Mouse (Mus musculus): ENCODE results near the gene Tmem269. TPM values are rescaled to one million over a fixed set of nuclear protein-coding genes. Genes with fewer than 3 reads are reported as not detected.

The Tmem269 gene
- polyA plus RNA-seq, 3 experiments from 2014 or later, result not detected

DNA sequence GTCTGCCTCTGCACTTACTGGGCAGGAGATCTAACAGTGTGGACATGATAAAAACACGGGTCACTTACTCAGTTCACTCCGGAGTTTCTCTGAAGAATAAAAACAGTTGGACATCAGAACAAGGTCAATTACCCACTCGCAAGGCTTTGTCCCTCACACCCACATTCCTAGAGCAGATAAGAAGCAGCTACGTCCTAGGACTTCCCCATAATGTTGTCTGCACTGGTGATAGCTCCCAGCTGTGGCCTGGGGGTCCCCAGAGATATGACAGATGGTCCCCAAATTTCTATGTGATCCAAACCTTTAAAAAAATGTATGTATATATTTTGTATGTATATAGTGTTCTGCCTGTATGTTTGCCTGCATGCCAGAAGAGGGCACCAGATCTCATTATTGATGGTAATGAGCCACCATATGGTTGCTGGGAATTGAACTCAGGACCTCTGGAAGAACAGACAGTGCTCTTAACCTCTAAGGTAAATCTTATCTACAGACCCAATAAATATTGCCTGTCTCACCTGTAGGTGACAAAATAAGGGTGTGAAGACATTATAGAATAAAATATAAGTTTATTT is 37.8 kb downstream of the Tmem269 start:
- no peak for ATAC-seq

DNA sequence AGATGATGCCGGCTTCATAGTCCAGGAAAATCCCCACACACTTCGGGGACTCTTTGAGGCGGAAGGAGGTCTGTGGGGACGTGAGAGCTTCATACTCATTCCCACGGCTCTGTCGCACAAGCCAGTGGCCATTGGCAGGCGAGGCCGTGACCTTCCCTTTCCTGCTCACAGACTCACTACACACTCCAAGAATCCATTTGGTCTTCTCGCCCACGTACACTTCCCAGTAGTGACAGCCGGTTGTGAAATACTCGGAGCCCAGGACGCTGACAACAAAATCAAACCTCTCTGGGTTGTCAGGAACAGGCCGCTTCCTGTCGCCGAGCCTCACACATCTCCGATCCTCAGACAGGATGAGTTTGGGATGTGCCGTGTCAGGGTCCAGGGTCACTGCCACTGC is 39.7 kb downstream of the Tmem269 start:
- no peak for ATAC-seq

DNA sequence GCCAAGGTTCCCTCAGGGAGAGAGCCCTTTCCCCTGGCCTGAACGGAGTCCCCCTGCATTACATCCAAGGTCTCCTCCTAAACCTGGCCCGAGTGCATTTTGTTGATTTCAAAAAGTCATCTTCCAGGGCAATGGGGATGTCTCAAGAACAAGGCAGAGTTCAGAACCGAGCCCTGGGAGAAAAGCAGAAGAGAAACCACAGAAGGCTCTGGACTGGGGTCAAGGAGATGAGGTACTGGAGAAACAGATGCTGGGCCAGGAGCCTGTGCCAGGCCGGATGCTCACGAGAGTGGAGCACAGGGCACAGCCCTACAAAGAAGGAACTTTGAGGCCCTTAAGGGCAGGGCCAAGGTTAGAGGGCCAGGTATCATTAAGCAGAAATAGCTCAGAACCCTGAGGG is 40.3 kb downstream of the Tmem269 start:
- ATAC-seq, result no peak

DNA sequence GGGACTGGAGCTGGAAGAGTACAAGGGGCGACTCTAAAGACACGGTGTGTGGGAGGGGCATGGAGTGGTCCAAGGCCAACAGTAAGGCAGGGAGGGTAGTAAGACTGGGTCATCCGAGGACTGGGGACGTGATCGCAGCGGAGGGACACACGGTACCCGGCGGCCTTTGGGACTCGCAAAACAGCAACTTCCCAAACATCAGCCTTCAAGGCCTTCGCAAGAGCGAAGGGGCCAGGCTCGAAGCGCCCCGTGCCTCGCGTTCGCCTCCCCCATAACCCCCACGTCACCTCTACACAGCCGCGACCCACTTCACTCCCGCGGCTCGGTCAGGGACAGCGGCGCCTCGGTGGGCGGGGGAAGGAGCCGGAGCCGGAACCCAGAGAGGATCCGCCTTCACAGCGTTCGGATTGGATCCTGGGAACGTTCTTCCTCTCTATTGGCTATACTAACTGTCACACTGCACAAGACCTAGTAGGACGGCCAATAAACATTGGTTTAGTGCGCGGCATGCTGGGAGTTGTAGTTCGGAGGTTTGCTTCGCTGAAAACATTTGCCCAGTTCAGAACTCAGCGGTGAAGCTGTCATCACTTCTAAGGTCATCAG is 44.1 kb downstream of the Tmem269 start, which contains the start of gene Zfp691:
Zfp691 (minus strand) TSS at position 345 of the 603 bp plus-strand sequence.
- ATAC-seq, result peak; percentile 100

DNA sequence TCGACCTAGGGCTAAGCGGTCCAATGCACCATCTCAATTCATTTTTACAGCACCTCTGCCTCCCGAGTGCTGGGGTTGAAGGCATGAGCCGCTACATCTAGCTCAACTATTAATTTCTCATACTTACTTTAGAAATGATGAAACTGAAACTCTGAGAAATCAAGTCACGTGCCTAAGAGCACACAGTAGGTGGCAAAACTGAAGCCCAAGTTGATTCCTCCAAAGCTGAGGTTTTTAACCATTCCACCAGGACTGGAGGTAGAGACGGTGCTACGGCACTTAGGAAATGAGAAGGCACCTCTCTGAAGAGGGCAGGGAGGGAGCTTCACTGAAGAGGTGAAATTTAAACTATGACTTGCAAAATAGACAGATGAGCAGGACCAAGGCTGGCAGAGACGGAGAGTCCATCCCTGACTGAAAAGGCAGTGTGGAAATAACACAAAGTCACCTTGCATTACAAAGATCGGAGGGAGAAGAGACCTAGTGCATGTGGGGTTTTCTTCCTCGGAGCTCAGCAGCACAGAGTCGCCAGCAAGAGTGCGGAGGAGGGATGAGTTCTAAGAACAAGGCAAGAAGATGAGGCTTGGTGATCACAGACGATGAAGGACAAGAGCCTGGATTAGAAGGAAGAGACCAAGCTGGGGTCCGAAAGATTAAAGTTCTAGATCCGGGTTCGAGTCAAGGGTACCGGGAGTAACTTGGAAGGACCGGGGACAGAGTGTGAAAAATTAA is 44.9 kb downstream of the Tmem269 start:
- no peak for ATAC-seq

DNA sequence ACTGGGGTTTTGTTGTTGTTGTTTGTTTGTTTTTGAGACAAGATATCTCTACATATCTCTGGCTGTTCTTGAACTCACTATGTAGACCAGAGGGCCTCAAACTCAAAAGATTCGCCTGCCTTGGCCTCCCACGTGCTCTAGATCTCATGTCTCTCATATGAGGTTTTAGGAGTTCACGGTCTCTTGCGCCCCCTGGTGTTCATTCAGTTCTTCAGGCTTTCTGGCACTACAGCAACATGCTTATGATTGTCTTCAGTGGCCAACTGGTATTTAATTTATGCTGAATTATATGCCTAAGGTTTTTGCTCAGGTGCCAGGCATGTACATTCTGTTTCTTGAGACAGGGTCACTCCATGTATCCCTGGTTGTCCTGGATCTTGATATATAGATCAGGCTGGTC is 50.4 kb downstream of the Tmem269 start:
- ATAC-seq, result peak; percentile 91

DNA sequence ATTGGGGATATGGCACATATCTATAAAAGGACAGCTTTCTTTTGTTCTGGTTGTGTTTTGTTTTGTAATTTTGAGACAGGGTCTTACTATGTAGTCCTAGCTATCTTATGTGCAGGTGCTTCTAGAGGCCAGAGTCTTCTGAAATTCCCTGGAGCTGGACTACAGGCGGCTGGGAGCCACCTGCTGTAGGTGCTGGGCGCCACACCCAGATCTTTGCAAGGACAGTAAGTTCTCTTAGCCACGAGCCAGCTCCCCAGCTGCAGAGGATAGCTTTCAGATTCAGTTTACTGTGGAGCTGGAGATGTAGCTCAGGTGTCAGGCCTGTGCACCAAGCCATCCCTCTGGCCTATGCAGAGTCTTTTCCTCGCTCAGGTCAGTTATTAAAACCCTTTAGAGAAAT is 50.9 kb downstream of the Tmem269 start:
- ATAC-seq, result no peak

DNA sequence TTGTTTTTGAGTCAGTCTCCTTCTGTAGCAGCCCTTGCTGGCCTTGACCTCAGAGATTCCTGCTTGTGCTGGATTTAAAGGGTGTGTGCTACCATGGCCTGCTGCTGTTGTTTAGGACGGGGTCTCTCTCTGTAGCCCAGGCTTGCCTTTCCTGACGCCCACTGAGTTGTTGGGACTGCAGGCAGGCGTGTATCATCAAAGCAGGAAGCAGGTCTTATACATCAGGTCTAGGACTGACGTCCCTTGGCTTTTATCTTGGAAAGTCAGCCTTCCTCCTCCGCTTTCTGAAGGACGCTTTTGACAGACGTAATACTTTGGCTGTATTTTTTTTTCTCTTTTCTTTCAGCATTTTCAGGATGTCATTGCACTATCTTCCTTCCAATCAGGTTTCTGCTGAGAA is 52.1 kb downstream of the Tmem269 start:
- no peak for ATAC-seq

DNA sequence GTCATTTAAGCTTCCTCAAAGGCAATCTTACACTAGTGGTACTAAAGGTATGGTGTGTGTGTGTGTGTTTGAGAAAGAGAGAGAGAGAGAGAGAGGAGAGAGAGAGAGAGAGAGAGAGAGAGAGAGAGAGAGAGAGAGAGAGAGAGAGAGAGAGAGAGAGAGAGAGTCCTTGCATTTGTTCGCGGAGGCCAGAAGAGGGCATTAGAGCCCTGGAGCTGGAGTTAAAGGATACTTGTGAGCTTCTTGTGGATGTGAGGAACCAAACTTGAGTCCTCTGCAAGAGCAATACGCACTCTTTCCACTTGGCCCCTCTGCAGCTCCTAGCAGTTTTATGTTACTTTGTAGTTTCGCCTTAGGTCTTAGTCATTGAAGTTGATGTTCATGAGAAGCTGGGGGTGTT is 55.0 kb downstream of the Tmem269 start:
- no peak for ATAC-seq

DNA sequence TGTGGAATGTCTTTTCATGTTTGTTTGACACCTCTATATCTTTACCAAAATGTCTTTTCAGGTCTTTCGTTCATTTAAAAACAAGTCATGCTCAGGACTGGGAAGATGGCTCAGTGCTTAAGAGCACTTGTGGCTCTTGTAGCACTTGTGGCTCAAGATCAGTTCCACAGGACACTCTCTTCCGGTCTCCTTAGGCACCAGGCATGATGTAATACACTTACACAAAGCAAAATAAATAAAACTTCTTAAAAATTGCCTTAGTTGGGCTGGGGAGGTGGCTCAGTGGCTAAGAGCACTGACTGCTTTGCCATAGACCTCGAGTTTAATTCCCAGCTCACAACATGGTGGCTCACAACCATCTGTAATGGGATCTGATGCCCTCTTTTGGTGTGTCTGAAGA is 56.7 kb downstream of the Tmem269 start:
- ATAC-seq, result no peak

DNA sequence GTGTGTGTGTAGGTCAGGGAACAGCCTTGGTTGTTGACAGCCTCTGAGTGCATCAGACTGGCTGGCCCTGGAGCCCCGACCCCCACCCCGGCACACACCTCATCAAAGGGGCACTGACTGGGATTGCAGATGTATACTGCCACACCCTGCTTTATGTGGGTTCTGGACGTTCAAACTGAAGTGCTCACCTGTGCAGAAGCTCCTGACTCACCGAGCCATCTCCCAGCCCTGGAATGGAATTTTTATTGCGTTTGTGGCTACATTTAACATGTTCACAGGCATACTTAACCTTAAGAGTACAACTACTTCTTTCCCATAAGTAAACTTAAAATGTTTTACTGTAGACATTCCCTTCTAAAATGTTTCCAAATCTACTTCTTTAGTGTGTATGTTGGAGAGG is 60.1 kb downstream of the Tmem269 start:
- no peak for ATAC-seq

DNA sequence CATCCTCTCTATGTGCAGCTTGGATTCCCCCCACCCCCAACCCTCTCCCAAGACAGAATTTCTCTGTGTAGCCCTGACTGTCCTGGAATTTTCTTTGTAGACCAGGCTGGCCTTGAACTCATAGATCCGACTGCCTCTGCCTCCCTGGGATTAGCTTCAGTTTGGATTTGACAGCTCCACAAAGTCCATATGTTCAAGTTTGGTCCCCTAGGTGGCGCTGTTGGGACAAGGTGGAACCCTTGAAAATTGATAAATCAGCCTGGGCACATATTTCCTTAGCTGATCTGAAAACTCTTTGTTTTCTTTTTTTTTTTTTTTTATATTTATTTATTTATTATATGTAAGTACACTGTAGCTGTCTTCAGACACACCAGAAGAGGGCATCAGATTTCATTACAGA is 60.8 kb downstream of the Tmem269 start:
- peak; percentile 48 for ATAC-seq

Other genes starting within 250 kb of the Tmem269 start
- 10 to 100 TPM; 29.4 to 37.6 (median 36.4) TPM for gene Slc2a1, start 109.5 kb downstream of the Tmem269 start, polyA plus RNA-seq (2017; shearing (Covaris generic))
- 1 to 10 TPM; 4.2 to 5.4 (median 4.4) TPM for gene Zfp691, start 44.0 kb downstream of the Tmem269 start, polyA plus RNA-seq (2017; shearing (Covaris generic))
- gene Ermap, start 28.2 kb downstream of the Tmem269 start, polyA plus RNA-seq (2017; shearing (Covaris generic)), result under 1 TPM; 0.10 to 0.82 (median 0.71) TPM
- 10 to 100 TPM; 56.5 to 71.6 (median 62.1) TPM for gene Svbp, start 22.9 kb downstream of the Tmem269 start, polyA plus RNA-seq (2017; shearing (Covaris generic))
- gene AU022252, start 14.5 kb upstream of the Tmem269 start, polyA plus RNA-seq (2017; shearing (Covaris generic)), result 10 to 100 TPM in 1 of 3 experiments, 1 to 10 TPM in 2; 6.3 to 10.7 (median 7.9) TPM
- gene P3h1, start 14.7 kb upstream of the Tmem269 start, polyA plus RNA-seq (2017; shearing (Covaris generic)), result 1 to 10 TPM in 2 of 3 experiments, under 1 TPM in 1; 0.70 to 2.3 (median 1.7) TPM
- not detected for gene Cldn19, start 37.2 kb upstream of the Tmem269 start, polyA plus RNA-seq (2017; shearing (Covaris generic))
- 100 to 1,000 TPM; 161 to 195 (median 174) TPM for gene Ybx1, start 76.4 kb upstream of the Tmem269 start, polyA plus RNA-seq (2017; shearing (Covaris generic))
- 10 to 100 TPM; 38.0 to 65.4 (median 46.1) TPM for gene Ppih, start 102.3 kb upstream of the Tmem269 start, polyA plus RNA-seq (2017; shearing (Covaris generic))
- 1 to 10 TPM in 2 of 3 experiments, under 1 TPM in 1; 0.53 to 3.8 (median 3.5) TPM for gene Ccdc30, start 197.3 kb upstream of the Tmem269 start, polyA plus RNA-seq (2017; shearing (Covaris generic))
- gene Ppcs, start 204.2 kb upstream of the Tmem269 start, polyA plus RNA-seq (2017; shearing (Covaris generic)), result 10 to 100 TPM; 58.2 to 69.1 (median 59.0) TPM
- gene Zmynd12, start 204.6 kb upstream of the Tmem269 start, polyA plus RNA-seq (2017; shearing (Covaris generic)), result not detected

Measured in inflammation-experienced regulatory T-cells, adult 6 months (primary cell).